In the genomic region with DNA sequence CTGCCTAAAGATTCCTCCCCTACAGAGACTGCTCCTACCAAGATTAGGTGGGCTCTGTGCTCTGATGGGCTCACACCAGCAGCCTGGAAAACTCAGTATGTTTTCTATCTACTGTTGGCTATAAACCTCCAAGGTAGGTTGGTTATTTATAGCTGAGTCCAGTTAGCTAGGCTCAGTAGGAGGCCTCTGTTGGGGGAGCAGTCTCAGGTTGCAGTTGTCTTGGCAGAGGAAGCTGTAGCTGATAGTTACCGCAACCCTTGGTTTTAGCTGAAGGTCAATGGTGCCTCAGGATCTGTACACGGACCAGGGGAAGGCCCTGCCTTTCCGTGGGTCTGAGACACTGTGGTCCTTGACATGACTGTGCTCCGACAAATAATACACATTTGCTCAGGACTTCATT, we compare ENCODE assay signal across 29 mouse cellular contexts. TPM values are rescaled to one million over a fixed set of nuclear protein-coding genes. Genes with fewer than 3 reads are reported as not detected.
A peak's percentile ranks its signal among the peaks of the same experiment; 100 is the strongest.
DNase-seq lines count a peak whose midpoint lies in the region; ATAC-seq and TF ChIP-seq lines count a peak whose summit lies in the region.
"Had no signal": no experiment of that assay in that cellular context is flagged by ENCODE, and none has a peak within 500 bp of the region (broad histone marks: within the 10 kb centered on the region; RNA-seq: fewer than 3 reads in every experiment).

No protein-coding gene starts in this region.

- WGBS in heart, embryonic 11.5 days (ENCODE audit: insufficient replicate concordance): 49% methylated on average over 4 of the region's 4 CpGs
- WGBS in heart, postnatal 0 days: 46% methylated on average over 4 of the region's 4 CpGs

- TF ChIP-seq CTCF in heart, postnatal 0 days (IDR thresholded peaks at IDR 0.05; ENCODE audit: low read depth): no peak

- H3K36me3 ChIP-seq in heart, embryonic 11.5 days (ENCODE audit: control insufficient read depth, insufficient read depth, low read length): no peaks in the 10 kb centered on the region
- no peaks in the 10 kb centered on the region for H3K36me3 ChIP-seq in heart, postnatal 0 days (replicated peaks; ENCODE audit: control insufficient read depth, insufficient read depth, low read length)
- H3K36me3 ChIP-seq: embryonic facial prominence, embryonic 15.5 days; forebrain, embryonic 15.5 days; hindbrain, embryonic 15.5 days; limb, embryonic 10.5 days; neural tube, embryonic 15.5 days had no signal

- intact Hi-C loops in left cerebral cortex, postnatal 14 days (cut with DNase I): no loop called here

- H3K27me3 ChIP-seq in heart, embryonic 11.5 days (ENCODE audit: control insufficient read depth, insufficient read depth, low read length): peaks cover 22% of the 10 kb centered on the region
- peaks cover 20% of the 10 kb centered on the region for H3K27me3 ChIP-seq in heart, postnatal 0 days (ENCODE audit: control insufficient read depth, insufficient read depth, low read length)

- H3K4me3 ChIP-seq in heart, embryonic 11.5 days (ENCODE audit: low read depth, low read length): no peak overlapping the region
- no peak overlapping the region for H3K4me3 ChIP-seq in heart, postnatal 0 days (ENCODE audit: low read depth, low read length)
- H3K4me3 ChIP-seq: embryonic facial prominence, embryonic 15.5 days; forebrain, embryonic 15.5 days; hindbrain, embryonic 15.5 days; limb, embryonic 10.5 days; neural tube, embryonic 15.5 days had no signal

- peak overlapping the region; percentile 54; the same call in 1 of the 2 replicates for H3K27ac ChIP-seq in heart, embryonic 11.5 days (ENCODE audit: low read depth, low read length)
- H3K27ac ChIP-seq in heart, postnatal 0 days (ENCODE audit: low read depth): peak overlapping the region; percentile 58
- H3K27ac ChIP-seq: embryonic facial prominence, embryonic 15.5 days; forebrain, embryonic 15.5 days; hindbrain, embryonic 15.5 days; limb, embryonic 10.5 days; neural tube, embryonic 15.5 days had no signal

- H3K9me3 ChIP-seq in heart, embryonic 11.5 days (replicated peaks; ENCODE audit: control insufficient read depth, low read length): no peaks in the 10 kb centered on the region
- no peaks in the 10 kb centered on the region for H3K9me3 ChIP-seq in heart, postnatal 0 days (replicated peaks; ENCODE audit: control insufficient read depth, low read length)
- H3K9me3 ChIP-seq: embryonic facial prominence, embryonic 15.5 days; forebrain, embryonic 15.5 days; hindbrain, embryonic 15.5 days; limb, embryonic 10.5 days; neural tube, embryonic 15.5 days had no signal

- no peak overlapping the region for H3K4me2 ChIP-seq in heart, embryonic 11.5 days
- H3K4me2 ChIP-seq in heart, postnatal 0 days (ENCODE audit: low read depth, low read length): no peak overlapping the region
- H3K4me2 ChIP-seq: embryonic facial prominence, embryonic 15.5 days; forebrain, embryonic 15.5 days; hindbrain, embryonic 15.5 days; midbrain, embryonic 11.5 days; neural tube, embryonic 15.5 days had no signal

- H3K9ac ChIP-seq in heart, embryonic 11.5 days (ENCODE audit: low read depth, low read length): no peak overlapping the region
- H3K9ac ChIP-seq in heart, postnatal 0 days (replicated peaks; ENCODE audit: low read depth, low read length): no peak overlapping the region
- H3K9ac ChIP-seq: embryonic facial prominence, embryonic 15.5 days; forebrain, embryonic 15.5 days; hindbrain, embryonic 15.5 days; neural tube, embryonic 15.5 days had no signal

- peaks cover 4% of the 10 kb centered on the region; the same call in 1 of the 2 replicates for H3K4me1 ChIP-seq in heart, embryonic 11.5 days (ENCODE audit: control insufficient read depth, insufficient read depth, low read length)
- H3K4me1 ChIP-seq in heart, postnatal 0 days (ENCODE audit: control insufficient read depth, insufficient read depth): 0 out of 2 replicates have a peak, but pooled peaks cover 9% of the 10 kb centered on the region
- H3K4me1 ChIP-seq: forebrain, embryonic 15.5 days; hindbrain, embryonic 15.5 days had no signal

- ATAC-seq in heart, embryonic 11.5 days (replicated peaks; ENCODE audit: insufficient number of reproducible peaks, low FRiP score, low TSS enrichment): no peak
- ATAC-seq in heart, postnatal 0 days (ENCODE audit: insufficient read depth, low read depth): peak; percentile 76
- ATAC-seq: CD4-positive, CD25-positive, alpha-beta regulatory T cell, adult 4 months; forebrain, embryonic 15.5 days; lung, postnatal 0 days had no signal

- no peak for TF ChIP-seq EP300 in heart, postnatal 0 days (IDR thresholded peaks at IDR 0.05; ENCODE audit: low read depth)

- peak; percentile 93 for DNase-seq in heart, adult 11 months
- DNase-seq in heart, adult 8-10 months (ENCODE audit: low spot score): no peak
- peak; percentile 35 to 64 for DNase-seq in gastrocnemius, adult 8-10 months (ENCODE audit: low spot score in 2 of 2)
- DNase-seq in heart, postnatal 0 days (ENCODE audit: low spot score): peak; percentile 50
- no peak for DNase-seq in frontal cortex, adult 2 months (ENCODE audit: extremely low spot score in 1 of 2, low spot score in 1 of 2)
- DNase-seq in left cerebral cortex, postnatal 14 days (ENCODE audit: low spot score in 2 of 2): no peak
- DNase-seq: adrenal gland, postnatal 14 days; cerebellum, adult 8-10 months; kidney, adult 2 months; kidney, postnatal 10 days; liver; thymus, adult 18-20 months; thymus, postnatal 36 days had no signal

RNA-seq across cellular contexts. Expression of gene Helt, which starts 8.5 kb away (rescaled TPM):
- total RNA-seq in heart, adult 8-10 months (2022): 1 to 10 TPM in 3 of 4 experiments, under 1 TPM in 1; 0.92 to 4.2 (median 3.3) TPM
- 1 to 10 TPM in 2 of 4 experiments, under 1 TPM in 2; 0.75 to 1.7 (median 1.0) TPM for total RNA-seq in gastrocnemius, adult 8-10 months (2022)
- polyA plus RNA-seq in heart, embryonic 11.5 days (2014; fragmentation: Nextera tagmentation; extraction: Ambion mirVana): not detected in 2 replicates
- total RNA-seq in heart, postnatal 0 days (2014; rRNA removed; ENCODE audit: low replicate concordance): not detected in 2 replicates
- polyA plus RNA-seq in heart, postnatal 0 days (2015; fragmentation: Nextera tagmentation; extraction: Ambion mirVana): not detected in 2 replicates
- polyA plus RNA-seq in frontal cortex, adult 2 months (2012; rRNA removed): 0.18 and 0.34 TPM in 2 replicates
- total RNA-seq in left cerebral cortex, postnatal 14 days (2021): not detected
- total RNA-seq: adrenal gland, postnatal 14 days; hematopoietic stem cell, adult 5-6 weeks; layer of hippocampus, adult 18-20 months; layer of hippocampus, postnatal 14 days had no signal
- polyA plus RNA-seq: CD4-positive, CD25-positive, alpha-beta regulatory T cell, adult 4 months; intestine, embryonic 14.5 days; kidney, adult 2 months; limb, embryonic 10.5 days; liver, embryonic 16.5 days; lung, postnatal 0 days; neural tube, embryonic 15.5 days; small intestine, adult 2 months; stomach, embryonic 16.5 days had no signal

Comparison
In these comparisons a context has a peak if more than half of its experiments do, and no peak if none do; other contexts are left out.
1. DNase-seq: peak in heart, adult 11 months (single experiment), gastrocnemius, adult 8-10 months (2 of 2) and heart, postnatal 0 days (single experiment); none in heart, adult 8-10 months (single experiment), frontal cortex, adult 2 months (0 of 2) and left cerebral cortex, postnatal 14 days (0 of 2).